Mouse (Mus musculus) bone marrow macrophage, adult 2 months (primary cell): ENCODE measurements around the gene Ror1.

ENCODE experiments used
- CTCF ChIP-seq: IDR thresholded peaks from 2 replicates; pipeline ENCODE4 v1.5.1; 2012; ENCODE audit warnings: low read depth, mild to moderate bottlenecking, low read length, moderate library complexity
- POLR2A ChIP-seq: IDR thresholded peaks from 2 replicates; pipeline ENCODE4 v1.6.1; 2012; ENCODE audit warnings: mild to moderate bottlenecking, low read depth, low read length, borderline replicate concordance

DNA sequence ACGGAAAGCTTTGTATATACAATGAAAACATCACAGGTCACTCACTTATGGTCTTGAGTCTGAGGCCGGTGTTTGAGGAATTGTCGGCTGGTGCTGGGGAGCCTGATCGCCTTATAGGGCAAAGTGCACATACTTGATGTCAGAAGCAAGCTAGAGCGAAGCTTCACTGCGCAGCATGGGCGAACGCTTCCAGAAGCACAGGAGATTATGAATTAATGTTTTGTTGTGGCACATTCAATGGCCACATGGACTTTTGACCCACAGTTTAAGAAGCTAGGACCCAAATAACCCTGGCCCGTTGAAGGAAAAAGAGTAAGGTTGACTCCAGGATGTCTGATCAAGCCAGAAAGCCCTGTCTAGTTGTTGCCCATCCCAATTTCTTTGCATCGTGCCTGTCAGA lies 138.2 kb downstream of the Ror1 start:
- TF ChIP-seq CTCF (no peak), POLR2A (no peak)
